Mouse (Mus musculus) retina, postnatal 1 day (tissue): ENCODE data around the gene Sfmbt2.

Experiments
- DNase-seq: peaks from one replicate; pipeline ENCODE4 v3.0.0-alpha.2; 2012

Gene Sfmbt2

GRCm38 (mm10) chr2:10372776-10373507 lies 2.6 kb downstream of the Sfmbt2 start:
- DNase-seq = peak; percentile 65

DNA sequence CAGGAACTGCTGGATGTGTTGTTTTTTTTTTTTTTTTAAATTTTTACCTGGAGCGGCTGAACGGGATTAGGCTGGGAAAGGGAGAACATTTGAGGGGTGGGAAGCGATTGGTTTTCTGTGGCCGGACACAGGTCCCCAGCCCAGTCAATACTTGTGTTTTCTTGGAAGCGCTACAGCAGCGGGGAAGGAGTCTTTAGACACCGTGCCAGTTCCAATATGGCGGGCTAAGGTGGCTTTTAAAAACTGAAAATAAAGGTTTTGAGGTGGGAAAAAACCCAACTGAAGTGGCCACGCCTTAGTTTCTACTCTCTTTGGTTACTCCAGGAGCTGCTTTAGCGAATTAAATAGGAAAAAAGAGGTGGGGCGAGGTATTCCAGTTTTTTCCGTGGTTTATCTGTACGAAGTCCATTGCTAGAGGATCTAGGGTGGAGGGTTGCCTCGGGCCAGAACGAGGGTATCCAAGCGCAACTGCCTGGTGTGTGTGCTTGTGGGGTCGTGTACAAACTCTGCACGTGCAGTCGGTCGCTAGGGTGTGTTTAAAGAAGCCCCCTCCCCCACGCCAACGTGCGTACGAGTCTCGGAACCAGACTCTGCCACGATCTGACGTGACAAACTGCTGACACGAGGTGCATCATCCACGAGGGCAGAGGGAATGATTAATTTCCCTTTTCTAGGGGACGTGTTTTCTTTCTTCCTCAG lies 3.3 kb downstream of the Sfmbt2 start:
- DNase-seq = peak; percentile 58

DNA sequence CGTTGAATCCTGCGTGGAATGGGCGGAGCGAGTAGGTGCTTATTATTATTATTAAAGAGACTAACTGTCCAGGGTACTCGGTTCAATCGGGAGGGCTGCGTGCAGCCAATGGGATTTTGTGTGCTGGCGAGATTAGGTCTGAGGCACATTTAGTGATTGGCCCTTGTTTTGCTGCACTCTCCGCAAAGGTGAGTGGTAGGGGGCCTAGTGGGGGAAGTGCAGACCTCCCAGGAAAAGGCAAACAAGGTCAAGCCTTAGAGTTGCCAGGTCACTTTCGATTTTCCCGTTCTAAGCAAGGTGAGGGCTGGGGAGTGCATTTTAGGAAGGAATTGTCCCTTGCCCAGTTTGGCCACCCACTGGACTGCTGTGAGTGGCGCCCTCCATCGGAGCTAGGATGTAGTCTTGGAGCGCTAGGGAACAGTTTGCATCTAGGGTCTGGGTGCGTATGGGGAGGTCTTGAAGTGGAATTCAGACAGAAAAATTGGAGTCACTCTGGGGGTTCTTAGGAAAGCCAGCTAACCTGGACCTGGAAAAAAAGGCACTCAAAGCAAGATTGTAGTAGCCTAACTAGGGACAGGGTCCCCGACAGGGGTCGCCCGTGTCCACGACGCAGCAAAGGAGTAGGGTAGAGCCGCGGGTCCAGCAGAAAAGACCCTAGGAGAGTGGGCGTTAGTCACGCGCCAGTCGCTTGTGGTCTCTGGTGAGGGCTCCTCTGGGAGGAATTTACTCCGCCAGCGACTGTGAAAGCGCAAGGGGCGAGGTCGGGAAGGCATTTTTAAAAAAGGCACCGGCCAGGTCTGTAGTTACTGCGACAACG lies 4.1 kb downstream of the Sfmbt2 start:
- peak; percentile 72 for DNase-seq

DNA sequence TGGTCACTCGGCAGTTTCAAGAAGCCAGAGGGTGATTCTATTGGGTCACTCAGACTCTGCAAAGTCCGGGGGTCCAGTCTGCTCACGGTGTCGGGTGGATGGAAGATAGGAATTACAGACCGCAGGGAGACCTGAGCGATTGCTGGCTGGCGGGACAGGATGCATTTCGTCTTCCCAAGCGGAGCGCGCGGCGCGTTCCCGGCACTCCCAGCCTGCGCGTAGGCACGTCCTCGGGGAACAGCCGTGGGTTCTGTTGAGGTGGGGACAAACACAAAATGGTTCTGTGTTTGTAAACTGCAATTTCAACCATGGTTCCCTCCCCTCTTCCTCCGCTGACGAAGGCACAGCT lies 4.7 kb downstream of the Sfmbt2 start:
- DNase-seq = peak; percentile 51

DNA sequence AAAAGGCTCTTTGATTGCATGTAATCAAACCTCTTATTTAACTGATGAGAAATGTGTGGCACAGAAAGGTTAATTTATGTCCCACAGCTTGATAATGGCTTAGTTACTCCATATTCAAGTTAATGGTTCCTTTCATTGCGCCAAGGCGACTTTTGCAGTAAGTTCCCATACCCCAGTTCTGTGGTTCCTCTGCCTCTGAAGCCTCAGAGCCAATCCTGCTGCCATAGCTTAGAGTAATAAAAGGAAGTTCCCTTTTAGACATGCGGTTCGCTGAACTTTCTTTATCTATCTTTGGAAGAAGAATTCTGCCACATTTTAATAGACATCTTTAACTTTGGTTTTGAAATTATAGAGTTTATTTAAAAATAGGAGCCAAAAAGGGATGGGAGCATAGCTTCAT lies 19.7 kb downstream of the Sfmbt2 start:
- no peak for DNase-seq

DNA sequence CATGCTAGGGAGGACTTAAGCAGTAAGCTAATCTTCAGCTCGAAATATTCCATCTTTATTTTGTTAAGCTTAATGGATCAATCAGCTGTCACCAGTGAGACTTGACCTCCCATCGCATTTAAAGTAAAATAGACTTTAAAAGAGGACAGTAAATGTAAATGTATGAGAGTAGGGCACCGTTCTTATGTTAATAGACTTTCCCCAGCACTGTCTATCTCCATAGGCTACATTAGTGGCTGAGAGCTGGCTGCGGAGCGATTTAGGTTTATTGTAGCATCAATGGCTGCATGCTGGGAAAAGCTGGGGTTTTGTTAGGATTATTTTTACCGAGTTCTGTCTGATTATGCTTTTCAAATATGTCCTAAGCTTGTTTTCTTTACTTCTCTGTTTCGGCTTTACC lies 20.5 kb downstream of the Sfmbt2 start:
- no peak for DNase-seq

- DNase-seq = no peak
These were observed 24.8 kb downstream of the Sfmbt2 start for GRCm38 (mm10) chr2:10395143-10395542.

DNA sequence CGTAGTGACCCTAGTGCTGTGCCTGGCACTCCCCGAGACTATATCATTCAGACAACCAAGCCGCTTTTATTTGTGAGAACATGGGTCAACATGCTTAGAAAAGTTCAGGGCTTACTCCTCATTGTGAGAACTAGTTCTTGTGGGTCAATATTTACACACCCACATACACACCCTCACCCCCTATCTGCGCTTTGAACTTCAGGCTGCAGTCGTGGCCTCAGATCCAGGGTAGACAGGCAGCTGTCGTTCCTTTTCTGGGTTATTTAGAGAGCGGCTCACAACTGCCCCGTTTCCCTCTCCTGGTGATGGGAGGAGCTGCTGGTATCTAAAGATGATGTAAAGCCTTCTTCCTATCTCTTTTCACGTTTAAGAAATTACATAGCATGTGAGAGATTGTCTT lies 27.5 kb downstream of the Sfmbt2 start:
- no peak for DNase-seq

DNA sequence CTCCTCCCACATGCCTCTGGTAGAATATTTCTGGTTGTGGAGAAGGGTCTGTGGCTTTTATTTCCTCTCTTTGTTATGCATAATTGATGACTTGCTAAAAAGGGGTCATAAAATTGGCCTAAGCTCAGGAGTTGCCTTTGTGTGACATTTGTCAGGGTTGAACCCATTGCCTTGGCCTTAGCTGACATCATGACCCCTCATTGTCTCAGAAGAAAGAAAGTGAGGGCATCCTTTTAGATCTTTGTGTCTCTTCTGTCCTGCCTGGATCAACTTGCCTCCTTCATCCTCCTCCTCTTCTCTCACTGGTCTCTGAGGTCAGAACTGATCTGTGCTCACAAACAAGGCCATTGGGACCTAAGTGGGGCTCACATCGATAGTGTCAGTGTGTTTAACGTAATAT lies 35.8 kb downstream of the Sfmbt2 start:
- DNase-seq = no peak

DNA sequence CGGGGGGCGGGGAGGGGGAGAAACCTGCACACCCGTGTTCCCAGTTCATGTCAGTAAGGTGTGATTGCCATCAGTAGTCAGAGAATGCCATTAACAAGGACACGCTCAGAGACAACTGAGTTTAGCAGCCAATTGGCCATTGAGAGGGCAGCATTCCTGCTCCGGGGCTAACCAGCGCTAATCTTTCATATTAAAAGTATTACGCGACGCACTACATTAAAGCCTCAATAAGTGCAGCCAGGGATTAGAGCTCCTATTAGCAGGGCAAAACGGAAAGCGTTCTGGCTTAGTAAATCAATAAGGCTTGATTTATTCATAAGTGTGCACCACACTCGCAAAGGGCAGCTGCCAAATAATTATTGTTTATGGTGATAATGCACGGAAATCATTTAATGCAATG lies 39.1 kb downstream of the Sfmbt2 start:
- DNase-seq = no peak

GRCm38 (mm10) chr2:10410069-10410468 lies 39.8 kb downstream of the Sfmbt2 start:
- no peak for DNase-seq

GRCm38 (mm10) chr2:10420944-10421420 lies 50.7 kb downstream of the Sfmbt2 start:
- no peak for DNase-seq

DNA sequence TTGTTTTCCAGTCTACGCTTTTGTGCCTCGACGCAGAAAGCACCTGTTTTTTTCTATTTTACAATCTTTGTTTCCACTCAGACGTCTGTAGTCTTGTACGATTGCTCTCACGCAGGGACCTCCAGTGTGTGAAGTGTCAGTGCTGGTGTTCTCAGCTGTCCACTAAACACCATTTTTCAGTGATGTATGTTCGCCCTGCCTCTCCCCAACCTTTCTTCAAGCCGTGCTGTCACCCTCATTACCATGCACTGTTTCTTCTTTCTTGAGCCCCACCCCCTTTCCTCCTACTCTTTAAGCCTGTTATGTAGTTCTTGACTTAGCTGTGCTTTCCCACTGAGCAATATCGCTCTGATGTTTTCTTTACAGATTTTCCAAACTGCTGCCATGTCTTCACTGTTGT lies 67.0 kb downstream of the Sfmbt2 start:
- no peak for DNase-seq

GRCm38 (mm10) chr2:10441811-10442210 lies 71.5 kb downstream of the Sfmbt2 start:
- DNase-seq = no peak

- no peak for DNase-seq
These were observed 83.3 kb downstream of the Sfmbt2 start for GRCm38 (mm10) chr2:10453577-10453976.

GRCm38 (mm10) chr2:10458309-10458708 lies 88.0 kb downstream of the Sfmbt2 start:
- DNase-seq = no peak

DNA sequence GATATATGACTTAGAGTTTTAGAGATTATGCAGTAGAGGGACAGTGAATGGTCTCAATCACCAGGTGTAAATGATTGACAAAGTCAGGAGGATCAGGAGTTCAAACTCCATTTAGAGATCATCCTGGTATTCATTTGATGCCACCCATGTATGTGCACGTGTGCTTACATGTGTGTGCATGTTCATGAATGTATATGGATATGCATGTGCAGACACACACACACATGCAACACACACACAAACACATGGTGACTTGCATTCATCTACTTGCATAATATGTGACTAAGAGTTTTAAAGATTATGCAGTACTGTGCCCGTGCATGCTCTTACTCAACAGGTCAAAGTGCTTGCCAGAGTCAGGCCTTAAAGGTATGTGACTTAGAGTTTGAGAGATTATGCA lies 146.2 kb downstream of the Sfmbt2 start:
- no peak for DNase-seq

DNA sequence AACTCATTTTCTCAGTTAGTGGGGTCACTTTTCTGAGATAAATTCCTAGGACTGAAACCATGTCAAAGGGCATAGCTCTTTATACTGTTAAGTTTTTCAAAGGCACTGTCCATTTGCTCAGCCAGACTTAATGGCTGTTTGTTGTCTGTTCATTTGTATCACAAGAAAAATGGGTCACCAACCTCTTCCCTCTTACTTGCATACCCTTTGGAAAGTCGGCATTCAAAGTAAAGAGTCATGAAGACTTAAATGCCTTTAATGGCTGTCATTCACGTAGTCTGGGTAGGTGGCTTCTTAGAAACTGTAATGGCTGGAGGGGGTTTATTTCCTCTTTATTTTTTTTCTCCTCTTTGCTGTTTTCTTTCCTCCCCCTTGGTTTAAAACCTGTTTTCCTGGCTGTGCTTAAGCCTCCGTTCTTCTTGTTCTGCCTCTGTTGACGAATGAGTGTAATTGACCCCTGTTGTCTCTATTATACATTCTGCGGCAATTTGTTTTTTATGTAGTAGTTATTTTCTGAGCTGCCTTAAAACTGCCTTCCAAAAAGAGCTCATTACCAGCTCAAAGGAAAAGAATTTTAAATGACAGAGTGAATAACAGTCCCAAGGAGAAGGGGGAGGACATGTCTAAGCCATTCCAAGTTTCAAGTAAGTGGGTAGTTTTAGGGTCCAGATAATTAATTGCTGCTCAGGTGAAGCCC lies 151.6 kb downstream of the Sfmbt2 start:
- no peak for DNase-seq

DNA sequence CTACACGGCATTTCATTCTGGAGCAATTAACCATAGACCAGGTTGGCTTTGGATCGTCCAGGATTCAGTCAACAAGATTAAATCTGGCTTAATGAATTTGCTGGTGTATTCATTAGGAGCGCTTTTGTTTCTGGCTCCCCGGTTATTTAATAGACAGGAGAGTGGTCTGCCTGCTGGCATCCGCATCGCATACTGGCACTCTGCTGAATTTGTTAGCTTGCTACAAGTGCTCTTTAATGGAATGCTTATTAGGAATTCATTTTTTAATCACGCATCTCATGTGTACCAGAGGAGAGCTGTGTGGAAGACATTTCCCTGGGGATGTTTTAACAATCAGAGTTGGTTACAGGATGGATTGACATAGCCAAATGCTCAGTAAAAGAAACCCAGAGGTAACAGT lies 155.3 kb downstream of the Sfmbt2 start:
- peak; percentile 35 for DNase-seq

- no peak for DNase-seq
These were observed 171.5 kb downstream of the Sfmbt2 start for GRCm38 (mm10) chr2:10541762-10542161.

GRCm38 (mm10) chr2:10542388-10542787 lies 172.1 kb downstream of the Sfmbt2 start:
- no peak for DNase-seq

DNA sequence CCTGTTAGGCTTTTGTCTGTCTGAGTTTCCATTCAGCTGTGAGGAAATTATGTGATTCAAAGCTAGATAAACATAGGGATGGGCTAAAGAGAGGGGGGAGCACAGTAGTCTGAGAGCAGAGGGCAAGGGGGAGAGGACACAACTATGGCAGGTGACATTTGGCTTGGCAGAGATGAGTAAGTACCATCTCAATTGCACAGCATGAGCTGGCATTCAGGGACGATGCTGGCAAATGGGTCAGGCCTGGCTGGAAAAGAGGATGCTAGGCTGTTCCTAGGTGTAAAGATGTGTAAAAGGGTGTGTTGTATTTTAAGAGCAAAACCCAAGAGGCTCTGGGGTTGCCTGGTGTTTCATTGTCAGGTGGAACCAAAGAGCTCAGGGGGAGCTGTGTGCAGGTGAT lies 188.5 kb downstream of the Sfmbt2 start:
- no peak for DNase-seq

DNA sequence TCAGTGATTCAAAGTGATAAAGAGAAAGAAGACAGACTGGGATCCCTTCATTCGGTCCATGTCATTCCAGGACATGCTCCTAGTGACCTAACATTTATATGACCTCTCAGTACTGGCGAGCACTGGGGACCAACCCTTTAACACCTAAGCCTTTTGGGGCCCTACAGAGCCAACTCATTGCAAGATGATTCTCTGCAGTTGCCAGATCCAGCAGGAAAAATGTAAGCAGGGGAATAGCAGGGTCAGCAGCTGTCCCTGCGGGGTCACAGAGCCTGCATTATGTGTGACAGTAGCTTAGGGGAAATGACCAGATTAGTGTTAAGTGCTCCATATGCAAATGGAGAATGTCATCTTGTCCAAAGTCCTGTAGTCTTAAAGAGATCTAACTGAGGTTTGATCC lies 195.2 kb downstream of the Sfmbt2 start:
- no peak for DNase-seq
